Mouse (Mus musculus) left cerebral cortex, adult 9 months (tissue): ENCODE results near the gene Gm14692.
"Not testable (repeated sequence)": the region's sequence is repeated elsewhere in the genome, so short reads cannot be mapped to it uniquely, and the experiment has no call there.

Source experiments
- DNase-seq, 2 experiments: peaks; one replicate each; pipeline ENCODE4 v3.0.0; 2022; ENCODE audit warnings: low spot score in 2 of 2

Gene Gm14692

DNA sequence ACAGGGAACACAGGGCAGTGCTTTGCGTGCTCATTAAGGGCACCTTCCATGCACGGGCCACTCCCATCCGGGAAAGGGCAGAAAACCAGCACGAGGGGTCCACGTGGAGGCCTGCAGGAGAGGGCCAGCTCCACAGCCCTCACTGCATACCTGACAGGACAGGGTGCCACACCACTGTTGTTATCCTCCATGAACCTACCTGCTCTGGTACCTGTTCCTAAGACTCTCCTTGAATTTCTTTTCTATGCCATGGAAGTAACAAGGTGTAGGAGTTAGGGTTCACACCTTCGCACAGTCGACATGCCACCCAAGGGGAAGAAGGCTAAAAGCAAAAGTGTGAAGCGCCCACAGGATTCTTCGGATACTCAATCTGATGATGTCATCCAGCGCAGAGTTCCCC is at the start of gene Gm14692:
Gm14692 (plus strand) TSS at position 301 of the 400 bp plus-strand sequence.
- DNase-seq, result not testable (repeated sequence)

DNA sequence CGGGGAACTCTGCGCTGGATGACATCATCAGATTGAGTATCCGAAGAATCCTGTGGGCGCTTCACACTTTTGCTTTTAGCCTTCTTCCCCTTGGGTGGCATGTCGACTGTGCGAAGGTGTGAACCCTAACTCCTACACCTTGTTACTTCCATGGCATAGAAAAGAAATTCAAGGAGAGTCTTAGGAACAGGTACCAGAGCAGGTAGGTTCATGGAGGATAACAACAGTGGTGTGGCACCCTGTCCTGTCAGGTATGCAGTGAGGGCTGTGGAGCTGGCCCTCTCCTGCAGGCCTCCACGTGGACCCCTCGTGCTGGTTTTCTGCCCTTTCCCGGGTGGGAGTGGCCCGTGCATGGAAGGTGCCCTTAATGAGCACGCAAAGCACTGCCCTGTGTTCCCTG is 2.0 kb upstream of the Gm14692 start, which contains the start of gene Gm1140:
Gm1140 (minus strand) TSS at position 101 of the 400 bp plus-strand sequence.
- DNase-seq, result not testable (repeated sequence)
